Mouse (Mus musculus) right cerebral cortex, adult 2 months (tissue): ENCODE results near the gene Rcor3.

Experiments used
- DNase-seq, 2 experiments: peaks; one replicate each; pipeline ENCODE4 v3.0.0; 2021 to 2022; ENCODE audit warnings: low spot score in 2 of 2

Rcor3 gene

DNA sequence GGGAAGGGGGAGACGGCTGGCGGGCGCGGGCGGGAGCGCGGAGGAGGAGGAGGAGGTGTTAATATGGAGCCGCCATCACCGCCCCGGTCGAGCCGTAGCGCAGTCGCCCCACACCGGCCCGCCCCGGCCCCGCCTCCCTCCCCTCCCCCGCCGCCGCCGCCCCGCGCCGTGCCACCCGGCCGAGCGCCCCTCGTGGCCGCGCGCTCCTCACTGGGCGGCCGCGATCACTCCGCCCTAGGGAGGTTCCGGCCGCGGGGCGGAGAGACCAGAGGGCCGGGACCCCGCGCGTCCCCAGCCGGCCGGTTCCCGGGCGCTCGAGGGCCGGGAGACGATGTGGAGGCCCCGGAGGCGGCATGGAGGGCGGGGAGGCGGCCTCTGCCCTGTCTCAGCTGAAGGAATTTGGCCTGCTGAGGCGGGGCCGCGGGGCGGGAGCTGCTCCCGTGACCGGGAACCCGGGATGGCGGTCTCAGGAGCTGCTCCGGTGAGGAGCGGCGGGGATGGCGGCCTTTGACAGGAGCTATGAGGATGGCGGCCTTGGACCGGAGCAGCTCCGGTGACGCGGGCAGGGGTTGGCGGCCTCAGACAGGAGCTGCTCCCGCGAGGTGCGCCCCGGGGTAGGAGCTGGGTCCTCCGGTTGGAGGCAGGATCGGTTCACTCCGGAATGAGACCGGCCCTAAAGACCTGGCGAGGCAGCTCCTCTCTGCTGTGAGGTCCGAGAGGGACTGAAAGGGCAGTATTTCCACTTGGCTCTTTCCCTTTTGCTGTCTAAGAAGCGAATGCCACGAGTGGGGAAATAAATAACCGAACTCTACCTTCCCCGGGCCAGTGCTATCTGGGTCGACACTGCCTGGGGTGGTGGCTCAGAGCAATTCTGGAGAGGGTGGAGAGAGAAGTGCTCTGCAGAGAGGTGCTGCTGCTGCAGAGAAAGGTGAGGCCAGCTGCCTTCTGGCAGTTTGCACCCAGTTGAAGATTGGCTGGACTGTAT lies at the start of gene Rcor3:
TSS of gene Rcor3 (minus strand) at position 137 of the 985 bp plus-strand sequence.
- DNase-seq: peak; percentile 60 to 71

DNA sequence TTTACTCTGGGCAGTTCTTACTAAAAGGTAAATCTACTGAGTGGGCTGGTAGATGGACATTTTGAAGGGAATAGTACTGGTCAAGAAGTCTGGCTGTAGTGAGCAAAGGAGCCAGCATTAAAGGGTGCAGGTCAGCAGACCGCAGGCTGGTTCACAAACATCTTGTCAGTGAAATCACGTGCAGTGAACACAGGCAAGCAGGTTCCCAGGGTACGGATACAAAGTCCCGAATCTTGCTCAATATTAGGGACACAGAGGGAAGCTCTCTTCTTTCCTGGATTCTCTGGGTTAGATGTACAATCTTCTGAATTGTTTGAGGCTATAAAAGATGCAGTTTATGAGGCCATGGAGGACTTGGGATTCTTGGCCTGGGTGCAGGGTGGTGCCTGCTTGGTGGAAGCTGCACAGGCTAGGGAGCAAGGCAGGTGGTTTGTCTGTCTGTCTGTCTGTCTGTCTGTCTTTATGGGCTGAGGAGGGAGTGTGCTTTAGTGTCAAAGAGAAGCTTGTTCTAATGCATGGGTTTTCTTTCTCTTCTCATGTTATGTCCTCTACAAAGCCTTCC lies 43.9 kb upstream of the Rcor3 start:
- no peak for DNase-seq

DNA sequence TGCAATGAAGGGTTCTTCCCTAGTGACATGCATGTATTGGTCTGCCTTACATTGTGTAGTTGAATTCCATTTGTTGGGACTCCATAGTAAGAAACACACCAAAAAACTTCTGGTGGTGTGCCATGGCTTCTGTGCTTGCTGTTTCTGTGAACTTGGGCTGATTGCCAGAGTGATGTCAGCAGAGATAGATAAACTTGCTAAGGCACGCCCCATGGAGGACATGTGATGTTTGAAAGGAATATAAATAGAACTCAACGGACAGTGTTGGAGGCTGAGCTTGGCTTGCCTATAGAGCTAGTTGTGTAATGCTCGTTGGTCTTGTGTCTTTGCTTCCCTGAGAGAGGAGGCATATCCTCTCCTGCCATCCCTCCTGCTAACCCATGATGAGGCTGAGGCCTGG lies 42.0 kb upstream of the Rcor3 start:
- DNase-seq: no peak

- DNase-seq: no peak
These were observed 33.6 kb upstream of the Rcor3 start for GRCm38 (mm10) chr1:192171477-192171876.

DNA sequence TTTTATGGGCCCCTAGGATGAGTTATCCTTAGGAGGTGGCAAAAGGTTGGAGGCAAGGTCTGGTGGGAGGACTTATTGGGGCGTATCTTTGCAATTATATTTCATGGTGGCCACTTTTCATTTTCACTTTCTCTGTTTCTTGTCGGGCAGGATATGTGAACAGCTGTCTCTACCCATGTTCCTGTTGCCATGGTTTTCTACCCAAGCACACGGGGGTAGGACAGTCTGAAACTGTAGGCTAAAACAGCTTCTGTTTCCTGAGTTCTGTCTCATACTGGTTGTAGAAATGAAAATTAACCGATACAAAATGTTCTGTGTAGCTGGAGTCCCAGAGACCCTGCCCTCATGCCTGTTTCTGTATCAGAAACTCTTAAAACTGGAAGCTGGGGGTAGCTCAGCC lies 13.3 kb upstream of the Rcor3 start:
- DNase-seq: no peak

GRCm38 (mm10) chr1:192140313-192140712 lies 2.5 kb upstream of the Rcor3 start:
- no peak for DNase-seq

DNA sequence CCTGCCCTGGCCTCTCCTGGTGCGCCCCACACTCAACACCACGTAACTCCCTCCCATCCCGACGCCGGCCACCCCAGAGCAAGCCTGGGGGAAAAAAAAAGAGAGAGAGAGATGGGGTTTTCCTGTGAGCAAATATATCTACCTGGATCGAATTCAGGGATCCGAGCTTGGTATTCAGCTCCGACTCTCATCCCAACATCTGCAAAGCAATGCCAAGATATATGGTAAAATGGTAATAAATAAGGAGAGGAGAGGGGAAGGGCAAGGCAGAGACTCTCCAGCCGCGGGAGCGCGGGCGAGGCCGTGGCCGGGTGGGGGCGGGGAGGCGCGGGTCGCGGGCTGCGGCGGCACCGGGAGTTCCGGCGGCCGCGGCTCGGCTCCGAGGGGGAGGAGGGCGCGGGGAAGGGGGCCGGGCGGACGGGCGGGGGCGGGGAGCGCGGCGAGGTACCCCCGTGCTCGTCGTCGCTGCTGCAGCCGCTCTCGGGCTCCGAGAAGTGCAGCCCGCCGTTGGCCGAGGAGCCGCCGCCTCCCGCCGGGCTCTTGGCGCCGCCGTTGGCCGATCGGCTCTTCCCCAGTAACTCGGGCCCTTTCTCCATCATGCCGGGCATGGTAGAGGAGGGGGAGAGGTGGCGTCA lies 454 bp downstream of the Rcor3 start:
- DNase-seq: peak; percentile 17 to 28

GRCm38 (mm10) chr1:192136561-192137290 lies 1.1 kb downstream of the Rcor3 start:
- peak; percentile 82 to 83 for DNase-seq

- DNase-seq: no peak
These were observed 7.7 kb downstream of the Rcor3 start for GRCm38 (mm10) chr1:192130202-192130601.

- DNase-seq: no peak
These were observed 9.5 kb downstream of the Rcor3 start for GRCm38 (mm10) chr1:192128343-192128742.

DNA sequence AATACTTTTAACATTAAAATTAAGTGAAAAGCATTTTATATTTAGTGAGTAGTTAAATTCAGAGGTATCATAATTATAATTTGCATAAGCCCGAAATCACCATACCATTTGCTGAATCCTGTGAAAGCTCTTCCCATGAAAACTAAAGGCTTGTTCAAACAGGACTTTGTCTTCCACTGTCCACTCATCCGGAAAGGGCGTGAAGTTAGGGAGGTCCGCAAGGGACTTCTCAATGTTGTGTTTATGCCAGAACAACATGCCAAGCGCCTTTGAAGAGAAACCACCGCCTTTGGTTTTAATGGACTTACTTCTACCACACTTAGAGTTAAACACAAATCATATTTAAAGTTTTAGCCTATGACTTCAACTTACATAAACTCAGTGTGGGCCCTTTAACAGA lies 12.1 kb downstream of the Rcor3 start:
- no peak for DNase-seq

GRCm38 (mm10) chr1:192116262-192116661 lies 21.6 kb downstream of the Rcor3 start:
- DNase-seq: no peak

- DNase-seq: no peak
These were observed 22.5 kb downstream of the Rcor3 start for GRCm38 (mm10) chr1:192115378-192115777.

DNA sequence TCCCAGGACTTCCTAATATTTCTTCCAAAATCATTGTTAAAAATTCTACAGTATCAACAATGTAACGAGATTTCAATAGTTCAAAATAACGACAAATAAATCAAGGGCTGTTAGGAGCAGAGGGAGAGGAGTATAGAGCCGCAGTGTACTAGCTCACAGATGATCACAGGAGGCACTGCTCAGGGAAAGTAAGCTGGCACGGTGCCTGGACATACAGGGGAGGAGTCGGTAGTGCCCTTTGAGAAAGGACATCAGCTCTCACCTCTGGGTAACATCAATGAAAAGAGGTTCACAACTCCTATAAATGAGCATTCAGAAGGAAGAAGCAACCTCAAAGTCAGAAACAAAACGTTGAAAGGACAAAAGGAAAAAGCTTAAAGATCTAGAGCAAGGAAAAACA lies 28.7 kb downstream of the Rcor3 start:
- no peak for DNase-seq

GRCm38 (mm10) chr1:192107352-192107751 lies 30.5 kb downstream of the Rcor3 start:
- DNase-seq: peak in 1 of 2 experiments; percentile 30

- no peak for DNase-seq
These were observed 31.9 kb downstream of the Rcor3 start for GRCm38 (mm10) chr1:192105902-192106389.

GRCm38 (mm10) chr1:192104021-192104420 lies 33.8 kb downstream of the Rcor3 start:
- DNase-seq: no peak

DNA sequence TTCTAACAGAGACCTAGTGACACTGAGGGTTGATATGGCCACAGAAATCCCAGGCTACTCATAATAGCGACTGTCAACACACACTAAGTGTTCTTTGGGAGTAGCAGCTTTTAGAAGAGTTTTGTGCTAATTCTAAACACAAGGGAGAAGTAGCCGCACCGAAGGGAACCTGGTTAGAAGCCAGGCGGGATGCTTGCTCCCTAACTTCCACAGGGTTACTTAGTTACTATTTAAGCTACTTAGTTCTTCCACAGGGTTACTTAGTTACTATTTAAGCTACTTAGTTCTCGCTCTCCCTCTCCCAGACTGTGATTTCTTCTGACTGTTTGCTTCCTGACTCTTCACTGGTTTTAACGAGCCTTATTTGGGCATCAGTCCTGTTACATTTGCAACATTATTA lies 34.7 kb downstream of the Rcor3 start:
- no peak for DNase-seq

DNA sequence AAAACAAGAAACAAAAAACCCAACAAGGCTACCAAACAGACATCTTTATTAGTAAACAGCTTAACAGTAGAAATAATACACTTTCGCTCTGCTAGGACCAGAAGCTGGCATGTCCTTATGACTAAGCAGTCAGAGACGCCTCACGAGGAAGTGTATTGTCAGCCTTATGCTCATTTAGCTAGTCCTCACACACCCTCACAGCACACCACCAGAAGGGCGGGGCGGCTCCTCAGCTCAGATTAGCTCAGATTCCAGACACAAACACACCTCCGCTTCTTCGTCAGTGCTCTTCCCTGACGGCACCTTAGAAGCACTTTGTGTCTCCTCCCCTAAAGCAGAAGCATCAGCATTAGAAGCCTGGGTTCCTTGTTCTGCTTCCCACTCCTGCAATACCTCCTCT lies 36.5 kb downstream of the Rcor3 start:
- DNase-seq: peak; percentile 72 to 77

DNA sequence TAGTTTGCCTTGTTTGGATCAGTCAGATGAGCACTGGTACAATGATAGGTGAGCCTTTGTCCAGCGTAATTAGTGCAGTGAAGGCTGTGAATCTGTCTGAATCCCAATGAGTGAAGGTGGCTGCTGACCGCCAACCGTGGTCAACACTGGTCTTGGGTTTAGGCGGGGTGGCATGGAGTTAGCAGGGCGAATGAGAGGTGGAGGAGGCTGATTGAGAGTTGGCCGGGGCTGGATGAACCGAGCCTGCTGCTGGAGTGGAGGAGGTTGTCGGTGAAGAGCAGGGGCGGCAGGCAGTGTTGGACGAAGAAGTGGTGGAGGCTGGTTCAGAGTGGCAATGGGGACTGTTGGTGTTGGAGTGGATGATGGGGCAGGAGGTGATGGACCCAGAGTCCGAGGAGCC lies 37.1 kb downstream of the Rcor3 start:
- no peak for DNase-seq

GRCm38 (mm10) chr1:192095626-192096025 lies 42.2 kb downstream of the Rcor3 start:
- no peak for DNase-seq
